Mouse (Mus musculus) forebrain, embryonic 15.5 days (tissue): ENCODE measurements at regions not wholly inside any gene's neighbourhood (a gene's known extent, or its start where the extent isn't known, plus 50 kb on each side); places are given as distances from the start of the nearest gene placed in this dataset.

Experiments used
- ATAC-seq: fragments of 200-750 bp; cut with Nextera tagmentation; replicated peaks from 2 replicates; pipeline ENCODE4 v1.8.0; 2017; ENCODE audit warnings: mild to moderate bottlenecking, moderate TSS enrichment, moderate library complexity
- H3K27ac ChIP-seq: fragments of 300-500 bp; sonication (generic); replicated peaks from 2 replicates; pipeline ENCODE4 v1.5.1; 2015; ENCODE audit warnings: mild to moderate bottlenecking, inconsistent platforms
- H3K27me3 ChIP-seq: fragments of 300-500 bp; sonication (generic); 2 replicates; pipeline ENCODE4 v1.6.1; 2015; ENCODE audit warnings: inconsistent platforms
- H3K36me3 ChIP-seq: fragments of 300-500 bp; sonication (generic); 2 replicates; pipeline ENCODE4 v1.6.1; 2015; ENCODE audit warnings: mild to moderate bottlenecking, inconsistent platforms
- H3K4me1 ChIP-seq: fragments of 300-500 bp; sonication (generic); 2 replicates; pipeline ENCODE4 v1.6.1; 2015; ENCODE audit warnings: inconsistent platforms
- H3K4me2 ChIP-seq: fragments of 300-500 bp; sonication (generic); replicated peaks from 2 replicates; pipeline ENCODE4 v1.6.1; 2015; ENCODE audit warnings: mild to moderate bottlenecking, inconsistent platforms
- H3K4me3 ChIP-seq: fragments of 300-500 bp; sonication (generic); 2 replicates; pipeline ENCODE4 v1.5.1; 2015; ENCODE audit warnings: mild to moderate bottlenecking, inconsistent platforms
- H3K9ac ChIP-seq: fragments of 300-500 bp; sonication (generic); replicated peaks from 2 replicates; pipeline ENCODE4 v1.6.1; 2015; ENCODE audit warnings: mild to moderate bottlenecking, inconsistent platforms
- H3K9me3 ChIP-seq: fragments of 300-500 bp; sonication (generic); 2 replicates; pipeline ENCODE4 v1.6.1; 2016; ENCODE audit warnings: inconsistent platforms
- WGBS: fragments of 180-500 bp; shearing (Covaris S2); methylation state at CpG from one replicate; pipeline ENCODE4 v1.1.7; 2015; ENCODE audit warnings: mixed read lengths; 5-methylcytosine and 5-hydroxymethylcytosine counted together

- ATAC-seq = no peak
- 89% methylated on average over 5 of the region's 5 CpGs for WGBS
- Histone ChIP-seq H3K27me3 (no peaks in the 10 kb centered on the region), H3K9me3 (no peaks in the 10 kb centered on the region), H3K4me1 (peaks cover 10% of the 10 kb centered on the region; the same call in 1 of the 2 replicates), H3K4me2 (no peak overlapping the region), H3K36me3 (no peaks in the 10 kb centered on the region), H3K9ac (no peak overlapping the region), H3K4me3 (no peak overlapping the region), H3K27ac (no peak overlapping the region)
Observed at GRCm38 (mm10) chr15:86738776-86739175, 524.5 kb downstream of the Tbc1d22a start.

GRCm38 (mm10) chr15:86751436-86752136 lies 537.3 kb downstream of the Tbc1d22a start:
- Histone ChIP-seq H3K4me2 (no peak overlapping the region), H3K36me3 (no peaks in the 10 kb centered on the region), H3K27me3 (no peaks in the 10 kb centered on the region), H3K27ac (0 out of 2 replicates have a peak overlapping the region, but pooled peaks have one; percentile 14), H3K4me1 (peaks cover 5% of the 10 kb centered on the region; the same call in 1 of the 2 replicates), H3K9me3 (no peaks in the 10 kb centered on the region), H3K9ac (no peak overlapping the region), H3K4me3 (no peak overlapping the region)
- 49% methylated on average over 10 of the region's 10 CpGs for WGBS
- ATAC-seq = peak; percentile 57; the same call in 1 of the 2 replicates

- Histone ChIP-seq H3K27me3 (no peaks in the 10 kb centered on the region), H3K9ac (no peak overlapping the region), H3K36me3 (no peaks in the 10 kb centered on the region), H3K9me3 (no peaks in the 10 kb centered on the region), H3K4me3 (no peak overlapping the region), H3K4me2 (no peak overlapping the region), H3K4me1 (no peaks in the 10 kb centered on the region), H3K27ac (peak overlapping the region; percentile 28; the same call in 1 of the 2 replicates)
- 0 out of 2 replicates have a peak, but pooled peaks have one; percentile 29 for ATAC-seq
- WGBS = 79% methylated on average over 10 of the region's 10 CpGs
Observed at GRCm38 (mm10) chr15:86763581-86764375, 549.5 kb downstream of the Tbc1d22a start.

GRCm38 (mm10) chr15:86767623-86768022 lies 553.4 kb downstream of the Tbc1d22a start:
- H3K27ac ChIP-seq = no peak overlapping the region
- H3K4me3 ChIP-seq = no peak overlapping the region
- H3K4me2 ChIP-seq = no peak overlapping the region
- H3K9ac ChIP-seq = no peak overlapping the region
- ATAC-seq = no peak
- H3K36me3 ChIP-seq = no peaks in the 10 kb centered on the region
- 81% methylated on average over 2 of the region's 2 CpGs for WGBS
- H3K9me3 ChIP-seq = no peaks in the 10 kb centered on the region
- H3K4me1 ChIP-seq = no peaks in the 10 kb centered on the region
- no peaks in the 10 kb centered on the region for H3K27me3 ChIP-seq

- Histone ChIP-seq H3K4me2 (no peak overlapping the region), H3K9ac (no peak overlapping the region), H3K9me3 (no peaks in the 10 kb centered on the region), H3K4me3 (no peak overlapping the region), H3K36me3 (no peaks in the 10 kb centered on the region), H3K4me1 (no peaks in the 10 kb centered on the region), H3K27me3 (no peaks in the 10 kb centered on the region), H3K27ac (no peak overlapping the region)
- no peak for ATAC-seq
- 83% methylated on average over 7 of the region's 7 CpGs for WGBS
Observed at GRCm38 (mm10) chr15:86773041-86773440, 558.8 kb downstream of the Tbc1d22a start.

- Histone ChIP-seq H3K4me3 (no peak overlapping the region), H3K9ac (no peak overlapping the region), H3K9me3 (no peaks in the 10 kb centered on the region), H3K4me1 (no peaks in the 10 kb centered on the region), H3K27ac (no peak overlapping the region), H3K27me3 (no peaks in the 10 kb centered on the region), H3K36me3 (no peaks in the 10 kb centered on the region), H3K4me2 (no peak overlapping the region)
- ATAC-seq = no peak
- WGBS = 89% methylated on average over 11 of the region's 11 CpGs
Observed at GRCm38 (mm10) chr15:86777998-86778397, 563.7 kb downstream of the Tbc1d22a start.

GRCm38 (mm10) chr15:86781160-86781559 lies 566.9 kb downstream of the Tbc1d22a start:
- H3K4me2 ChIP-seq = no peak overlapping the region
- no peaks in the 10 kb centered on the region for H3K9me3 ChIP-seq
- H3K27me3 ChIP-seq = no peaks in the 10 kb centered on the region
- 77% methylated on average over 11 of the region's 11 CpGs for WGBS
- no peak overlapping the region for H3K27ac ChIP-seq
- H3K4me3 ChIP-seq = no peak overlapping the region
- no peak for ATAC-seq
- no peaks in the 10 kb centered on the region for H3K36me3 ChIP-seq
- peaks cover 4% of the 10 kb centered on the region; the same call in 1 of the 2 replicates for H3K4me1 ChIP-seq
- H3K9ac ChIP-seq = no peak overlapping the region

- no peak overlapping the region for H3K9ac ChIP-seq
- H3K27ac ChIP-seq = no peak overlapping the region
- WGBS = 77% methylated on average over 3 of the region's 3 CpGs
- no peak overlapping the region for H3K4me2 ChIP-seq
- no peaks in the 10 kb centered on the region for H3K36me3 ChIP-seq
- ATAC-seq = no peak
- no peaks in the 10 kb centered on the region for H3K9me3 ChIP-seq
- H3K27me3 ChIP-seq = no peaks in the 10 kb centered on the region
- no peak overlapping the region for H3K4me3 ChIP-seq
- 0 out of 2 replicates have a peak, but pooled peaks cover 5% of the 10 kb centered on the region for H3K4me1 ChIP-seq
Observed at GRCm38 (mm10) chr15:86794716-86795115, 580.5 kb downstream of the Tbc1d22a start.

- H3K4me1 ChIP-seq = 0 out of 2 replicates have a peak, but pooled peaks cover 5% of the 10 kb centered on the region
- H3K9ac ChIP-seq = no peak overlapping the region
- H3K36me3 ChIP-seq = no peaks in the 10 kb centered on the region
- 90% methylated on average over 9 of the region's 9 CpGs for WGBS
- no peaks in the 10 kb centered on the region for H3K27me3 ChIP-seq
- H3K9me3 ChIP-seq = no peaks in the 10 kb centered on the region
- no peak overlapping the region for H3K27ac ChIP-seq
- no peak for ATAC-seq
- H3K4me3 ChIP-seq = no peak overlapping the region
- no peak overlapping the region for H3K4me2 ChIP-seq
Observed at GRCm38 (mm10) chr15:86798474-86799178, 584.4 kb downstream of the Tbc1d22a start.

GRCm38 (mm10) chr15:86807296-86808080 lies 593.2 kb downstream of the Tbc1d22a start:
- H3K4me1 ChIP-seq = no peaks in the 10 kb centered on the region
- H3K9ac ChIP-seq = no peak overlapping the region
- no peak overlapping the region for H3K4me3 ChIP-seq
- H3K27ac ChIP-seq = no peak overlapping the region
- no peaks in the 10 kb centered on the region for H3K36me3 ChIP-seq
- no peak overlapping the region for H3K4me2 ChIP-seq
- no peaks in the 10 kb centered on the region for H3K9me3 ChIP-seq
- no peak for ATAC-seq
- no peaks in the 10 kb centered on the region for H3K27me3 ChIP-seq
- WGBS = 75% methylated on average over 13 of the region's 13 CpGs

GRCm38 (mm10) chr15:86811821-86812220 lies 597.6 kb downstream of the Tbc1d22a start:
- Histone ChIP-seq H3K9me3 (no peaks in the 10 kb centered on the region), H3K27ac (no peak overlapping the region), H3K4me1 (peaks cover 7% of the 10 kb centered on the region), H3K36me3 (no peaks in the 10 kb centered on the region), H3K4me3 (no peak overlapping the region), H3K9ac (no peak overlapping the region), H3K4me2 (no peak overlapping the region), H3K27me3 (no peaks in the 10 kb centered on the region)
- ATAC-seq = no peak
- 82% methylated on average over 2 of the region's 2 CpGs for whole genome bisulfite sequencing
